Mouse (Mus musculus) heart, postnatal 0 days (tissue): ENCODE data around the gene Ndrg3.

Experiments used
- CTCF ChIP-seq: IDR thresholded peaks from 2 replicates; pipeline ENCODE4 v1.5.1; 2016; ENCODE audit warnings: antibody characterized with exemption, control low read depth, low read depth
- EP300 ChIP-seq: IDR thresholded peaks from 2 replicates; pipeline ENCODE4 v1.6.1; 2016; ENCODE audit warnings: antibody characterized with exemption, low read depth

GRCm38 (mm10) chr2:156958496-156959252 lies 33.2 kb downstream of the Ndrg3 start:
- TF ChIP-seq CTCF (no peak), EP300 (no peak)
